Mouse (Mus musculus): ENCODE data around the gene Ctsq. TPM values are rescaled to one million over a fixed set of nuclear protein-coding genes. Genes with fewer than 3 reads are reported as not detected.

The Ctsq gene
- total RNA-seq (2017): not detected in 2 replicates

GRCm38 (mm10) chr13:61040531-61040930, at the start of gene Ctsq:
TSS of gene Ctsq (minus strand) at chr13:61040631.
- no peak for ATAC-seq (replicated peaks; ENCODE audit: low read depth, poor library complexity, severe bottlenecking)

GRCm38 (mm10) chr13:61022785-61023184, 17.6 kb downstream of the Ctsq start:
- peak; percentile 100 for ATAC-seq (replicated peaks; ENCODE audit: low read depth, poor library complexity, severe bottlenecking)

GRCm38 (mm10) chr13:61021844-61022243, 18.6 kb downstream of the Ctsq start:
- ATAC-seq (replicated peaks; ENCODE audit: low read depth, poor library complexity, severe bottlenecking): no peak

GRCm38 (mm10) chr13:61010171-61010570, 30.3 kb downstream of the Ctsq start:
- peak; percentile 96 for ATAC-seq (replicated peaks; ENCODE audit: low read depth, poor library complexity, severe bottlenecking)

- ATAC-seq (replicated peaks; ENCODE audit: low read depth, poor library complexity, severe bottlenecking): no peak
These were observed 34.6 kb downstream of the Ctsq start, which contains the start of gene Ctsj for GRCm38 (mm10) chr13:61005859-61006258. TSS of gene Ctsj (minus strand) at chr13:61005959.

- ATAC-seq (replicated peaks; ENCODE audit: low read depth, poor library complexity, severe bottlenecking): 0 out of 2 replicates have a peak, but pooled peaks have one; percentile 65
These were observed 42.8 kb downstream of the Ctsq start for GRCm38 (mm10) chr13:60997600-60997999.

GRCm38 (mm10) chr13:60986915-60987314, 53.5 kb downstream of the Ctsq start:
- ATAC-seq (replicated peaks; ENCODE audit: low read depth, poor library complexity, severe bottlenecking): peak; percentile 63; the same call in 1 of the 2 replicates

Other genes starting within 250 kb of the Ctsq start
- not detected in 2 replicates for gene Ctsll3, start 237.8 kb downstream of the Ctsq start, total RNA-seq (2017)
- gene 4930486L24Rik, start 176.2 kb downstream of the Ctsq start, total RNA-seq (2017): 1.2 TPM in 1 of 2 replicates, not detected in the other
- 1.5 TPM in 1 of 2 replicates, not detected in the other for gene Gm49392, start 143.7 kb downstream of the Ctsq start, total RNA-seq (2017)
- gene Ctla2b, start 143.2 kb downstream of the Ctsq start, total RNA-seq (2017): 40.8 and 44.2 TPM in 2 replicates
- not detected in 2 replicates for gene Tpbpb, start 135.8 kb downstream of the Ctsq start, total RNA-seq (2017)
- gene Gm49393, start 105.0 kb downstream of the Ctsq start, total RNA-seq (2017): not detected in 2 replicates
- gene Gm49391, start 104.1 kb downstream of the Ctsq start, total RNA-seq (2017): 2.8 TPM in 1 of 2 replicates, not detected in the other
- 344 and 394 TPM in 2 replicates for gene Ctla2a, start 104.0 kb downstream of the Ctsq start, total RNA-seq (2017)
- gene Tpbpa, start 98.6 kb downstream of the Ctsq start, total RNA-seq (2017): not detected in 2 replicates
- not detected in 2 replicates for gene Ctsj, start 34.7 kb downstream of the Ctsq start, total RNA-seq (2017)
- gene Ctsr, start 123.6 kb upstream of the Ctsq start, total RNA-seq (2017): not detected in 2 replicates
- not detected in 2 replicates for gene Cts6, start 162.8 kb upstream of the Ctsq start, total RNA-seq (2017)
- gene Cts8, start 214.7 kb upstream of the Ctsq start, total RNA-seq (2017): not detected in 2 replicates
- gene Gm49398, start 248.2 kb upstream of the Ctsq start, total RNA-seq (2017): not detected in 2 replicates